Mouse (Mus musculus) lung, embryonic 15.5 days (tissue): ENCODE measurements around the gene Olfr458. TPM values are rescaled to one million over a fixed set of nuclear protein-coding genes. Genes with fewer than 3 reads are reported as not detected.
"Not testable (repeated sequence)": the region's sequence is repeated elsewhere in the genome, so short reads cannot be mapped to it uniquely, and the experiment has no call there.

Source experiments
- ATAC-seq: fragments of 200-750 bp; cut with Nextera tagmentation; 2 replicates; pipeline ENCODE4 v1.8.0; 2017; ENCODE audit warnings: moderate number of reproducible peaks, borderline replicate concordance; ENCODE audit not compliant: low FRiP score, low TSS enrichment; ENCODE audit errors: extremely low read depth
- H3K27ac ChIP-seq: fragments of 300-500 bp; sonication (generic); 2 replicates; pipeline ENCODE4 v1.5.1; 2015; ENCODE audit warnings: moderate library complexity, mild to moderate bottlenecking, inconsistent platforms
- H3K27me3 ChIP-seq: fragments of 300-500 bp; sonication (generic); 2 replicates; pipeline ENCODE4 v1.6.1; 2015; ENCODE audit warnings: inconsistent platforms
- H3K36me3 ChIP-seq: fragments of 300-500 bp; sonication (generic); 2 replicates; pipeline ENCODE4 v1.6.1; 2015; ENCODE audit warnings: inconsistent platforms
- H3K4me1 ChIP-seq: fragments of 300-500 bp; sonication (generic); 2 replicates; pipeline ENCODE4 v1.6.1; 2015; ENCODE audit warnings: inconsistent platforms
- H3K4me2 ChIP-seq: fragments of 300-500 bp; sonication (generic); 2 replicates; pipeline ENCODE4 v1.6.1; 2015; ENCODE audit warnings: inconsistent platforms, mild to moderate bottlenecking, moderate library complexity
- H3K4me3 ChIP-seq: fragments of 300-500 bp; sonication (generic); 2 replicates; pipeline ENCODE4 v1.5.1; 2015; ENCODE audit warnings: mild to moderate bottlenecking, inconsistent platforms
- H3K9ac ChIP-seq: fragments of 300-500 bp; sonication (generic); 2 replicates; pipeline ENCODE4 v1.6.1; 2015; ENCODE audit warnings: inconsistent platforms
- H3K9me3 ChIP-seq: fragments of 300-500 bp; sonication (generic); 2 replicates; pipeline ENCODE4 v1.6.1; 2016; ENCODE audit warnings: inconsistent platforms
- WGBS: fragments of 180-500 bp; shearing (Covaris S2); methylation state at CpG from one replicate; pipeline ENCODE4 v1.1.7; 2015; 5-methylcytosine and 5-hydroxymethylcytosine counted together
- polyA plus RNA-seq: library from polyadenylated mRNA; unstranded; fragments of >200 nt; fragmentation: Nextera tagmentation; extraction: Ambion mirVana; gene quantifications from 2 replicates; pipeline ENCODE4 v1.2.1, GENCODE M21; 2015

Olfr458 gene
- not detected in 2 replicates for polyA plus RNA-seq

DNA sequence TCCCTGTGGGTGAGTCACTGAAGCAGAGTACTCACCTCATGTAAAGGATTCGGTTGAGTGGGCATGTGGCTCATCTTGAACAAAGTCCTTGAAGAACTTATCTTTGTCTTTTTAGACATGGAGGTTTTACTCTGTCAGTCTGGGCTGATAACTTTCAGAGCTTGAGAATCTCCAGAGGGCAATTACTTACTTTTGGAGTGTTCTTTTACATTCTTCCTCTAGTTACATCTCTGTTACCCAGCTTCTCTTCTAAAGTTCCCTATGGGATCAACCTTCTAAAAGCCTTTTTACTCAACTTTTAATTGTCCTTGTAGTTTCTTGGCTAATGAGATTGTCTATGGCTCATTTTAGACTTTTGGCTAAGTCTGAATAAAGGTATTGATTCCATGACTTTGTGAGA lies at the start of gene Olfr458:
Olfr458 (minus strand) TSS at position 101 of the 400 bp plus-strand sequence.
- no peaks in the 10 kb centered on the region for H3K36me3 ChIP-seq
- H3K4me2 ChIP-seq: no peak within 1 kb of the TSS
- no peak within 1 kb of the TSS for H3K27ac ChIP-seq
- WGBS: 60% methylated on average over 1 of the region's 1 CpGs
- H3K4me1 ChIP-seq: no peaks in the 10 kb centered on the region
- H3K27me3 ChIP-seq: no peaks in the 10 kb centered on the region
- H3K9me3 ChIP-seq: no peaks in the 10 kb centered on the region
- H3K9ac ChIP-seq: no peak within 1 kb of the TSS
- H3K4me3 ChIP-seq: no peak within 1 kb of the TSS
- no peak for ATAC-seq

DNA sequence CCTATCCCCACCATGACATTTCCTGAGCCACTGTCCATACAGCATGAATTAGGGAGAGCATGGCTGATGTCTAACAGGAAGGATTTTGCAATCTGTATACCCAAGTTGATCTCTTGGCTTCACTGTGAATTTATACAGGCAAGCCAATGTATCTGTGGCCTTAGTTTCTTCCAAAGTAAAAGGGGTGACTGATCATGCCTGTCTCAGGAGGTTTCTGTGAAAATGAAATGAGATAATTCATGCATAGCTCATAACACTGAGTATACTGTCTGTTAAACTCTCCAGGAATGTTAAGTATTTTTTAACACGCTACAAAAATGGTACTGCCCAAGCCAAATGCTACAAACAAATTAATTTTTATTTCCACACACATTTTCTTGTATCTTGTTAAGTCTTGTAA lies 48.5 kb upstream of the Olfr458 start:
- no peaks in the 10 kb centered on the region for H3K4me1 ChIP-seq
- no peak overlapping the region for H3K4me3 ChIP-seq
- no peak for ATAC-seq
- no peak overlapping the region for H3K27ac ChIP-seq
- no peaks in the 10 kb centered on the region for H3K27me3 ChIP-seq
- H3K36me3 ChIP-seq: no peaks in the 10 kb centered on the region
- H3K9ac ChIP-seq: no peak overlapping the region
- 60% methylated on average over 1 of the region's 1 CpGs for WGBS
- H3K9me3 ChIP-seq: no peaks in the 10 kb centered on the region
- H3K4me2 ChIP-seq: no peak overlapping the region

DNA sequence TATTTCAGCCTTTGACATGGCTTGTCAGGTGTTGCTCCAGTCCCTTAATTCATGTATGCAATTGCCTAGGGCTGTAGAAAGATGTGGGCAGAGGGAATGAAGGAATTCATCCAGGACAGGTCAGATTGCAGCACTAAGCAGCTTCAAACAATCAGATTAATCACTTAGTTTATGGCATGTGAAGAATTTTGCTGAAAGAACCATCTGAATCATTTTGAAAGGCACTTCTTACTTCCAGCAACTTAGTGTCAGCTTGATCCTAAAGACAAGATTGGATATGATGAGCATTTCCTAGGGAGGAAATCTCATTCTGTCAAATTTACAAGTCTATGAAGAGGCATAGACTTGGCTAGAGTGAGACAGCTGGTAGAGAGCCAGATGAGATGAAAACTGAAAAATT lies 44.3 kb upstream of the Olfr458 start:
- ATAC-seq: no peak
- Histone ChIP-seq H3K36me3 (no peaks in the 10 kb centered on the region), H3K4me2 (no peak overlapping the region), H3K9ac (no peak overlapping the region), H3K27me3 (no peaks in the 10 kb centered on the region), H3K4me1 (no peaks in the 10 kb centered on the region), H3K9me3 (no peaks in the 10 kb centered on the region), H3K27ac (no peak overlapping the region), H3K4me3 (no peak overlapping the region)

DNA sequence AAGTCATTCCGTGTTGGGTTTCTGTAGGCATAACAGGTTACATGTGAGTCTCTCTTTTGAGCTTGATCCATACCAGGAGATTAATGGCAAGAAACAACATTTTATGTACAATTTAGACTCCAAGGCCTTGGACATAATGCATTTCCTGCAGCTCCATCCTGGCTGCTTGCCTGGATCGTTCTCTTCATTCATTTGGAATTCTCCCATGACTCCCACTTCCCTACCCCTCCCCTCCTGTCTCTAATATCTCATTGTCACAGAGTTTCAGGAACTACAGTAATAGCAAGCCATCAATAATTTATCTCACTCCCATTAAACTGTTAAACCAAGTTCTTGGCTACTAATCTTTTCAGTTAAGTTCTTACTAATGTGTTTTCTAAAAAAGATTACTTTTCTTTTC lies 38.5 kb upstream of the Olfr458 start:
- no peaks in the 10 kb centered on the region for H3K27me3 ChIP-seq
- no peak overlapping the region for H3K27ac ChIP-seq
- H3K4me2 ChIP-seq: no peak overlapping the region
- H3K9me3 ChIP-seq: no peaks in the 10 kb centered on the region
- 47% methylated on average over 2 of the region's 2 CpGs for WGBS
- no peaks in the 10 kb centered on the region for H3K36me3 ChIP-seq
- no peak for ATAC-seq
- no peak overlapping the region for H3K4me3 ChIP-seq
- no peak overlapping the region for H3K9ac ChIP-seq
- no peaks in the 10 kb centered on the region for H3K4me1 ChIP-seq

DNA sequence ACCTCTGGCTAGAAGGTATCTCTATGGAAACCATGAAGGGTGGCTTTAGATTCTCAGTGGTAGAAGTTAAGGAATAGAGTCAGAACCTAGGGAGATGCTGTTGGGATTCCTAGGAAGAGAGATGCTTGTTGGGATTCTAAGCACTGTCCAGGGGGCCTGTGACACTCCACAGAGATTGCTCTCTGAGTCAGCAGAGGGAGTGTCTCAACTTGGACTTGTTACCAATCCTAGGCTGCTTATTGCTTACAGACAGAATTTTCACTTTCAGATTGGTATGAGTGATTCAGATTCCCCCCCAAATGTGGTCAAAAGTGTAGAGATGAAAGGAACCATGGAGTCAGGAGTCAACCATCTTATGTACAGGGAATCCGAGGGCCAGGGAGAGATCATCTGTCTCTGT lies 24.7 kb upstream of the Olfr458 start:
- H3K4me2 ChIP-seq: no peak overlapping the region
- no peak for ATAC-seq
- H3K4me1 ChIP-seq: no peaks in the 10 kb centered on the region
- no peak overlapping the region for H3K27ac ChIP-seq
- H3K4me3 ChIP-seq: no peak overlapping the region
- H3K36me3 ChIP-seq: no peaks in the 10 kb centered on the region
- H3K27me3 ChIP-seq: no peaks in the 10 kb centered on the region
- H3K9ac ChIP-seq: no peak overlapping the region
- 27% methylated on average over 1 of the region's 1 CpGs for WGBS
- H3K9me3 ChIP-seq: no peaks in the 10 kb centered on the region

DNA sequence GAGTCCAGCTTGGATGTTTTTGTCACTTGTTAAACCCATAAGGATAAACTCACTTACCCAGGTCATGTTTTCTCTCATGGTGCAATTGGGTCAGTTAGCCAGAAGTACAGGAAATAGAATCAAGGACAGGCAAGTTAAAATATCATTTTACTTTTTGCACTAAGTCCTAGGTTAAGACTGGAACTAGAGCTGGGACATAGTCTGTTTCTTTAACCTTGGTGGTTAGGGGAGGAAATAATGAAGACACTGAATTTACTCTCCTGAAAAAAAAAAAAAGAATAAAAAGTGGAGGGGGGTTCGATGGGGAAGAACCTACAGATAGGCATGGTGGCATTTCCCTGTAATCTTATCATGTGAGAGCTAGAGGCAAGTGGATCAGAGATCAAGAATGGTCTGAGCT lies 22.1 kb upstream of the Olfr458 start, which contains the start of gene Olfr456:
Olfr456 (minus strand) TSS at position 101 of the 400 bp plus-strand sequence.
- 74% methylated on average over 1 of the region's 1 CpGs for WGBS
- ATAC-seq: no peak
- Histone ChIP-seq H3K4me1 (no peaks in the 10 kb centered on the region), H3K4me3 (no peak within 1 kb of the TSS), H3K27me3 (no peaks in the 10 kb centered on the region), H3K9me3 (no peaks in the 10 kb centered on the region), H3K4me2 (no peak within 1 kb of the TSS), H3K27ac (no peak within 1 kb of the TSS), H3K36me3 (no peaks in the 10 kb centered on the region), H3K9ac (no peak within 1 kb of the TSS)

DNA sequence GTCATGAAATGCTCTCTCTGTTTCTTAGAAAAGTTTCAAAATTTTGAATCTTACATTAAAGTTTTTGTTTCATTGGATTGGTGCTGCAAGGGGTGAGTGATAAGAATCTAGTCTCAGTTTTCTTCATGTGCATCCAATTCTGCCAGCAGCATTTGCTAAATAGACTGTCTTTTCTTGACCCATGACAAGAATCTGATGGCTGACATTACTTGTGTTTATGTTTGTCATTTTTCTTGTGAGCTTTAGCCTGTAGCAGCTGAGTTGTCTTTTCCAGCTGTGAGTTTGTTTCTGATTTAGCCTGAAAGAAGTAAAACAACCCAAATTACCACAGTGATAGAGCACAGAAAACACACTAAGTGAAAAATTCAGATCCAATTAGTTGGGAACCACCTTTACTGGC lies 19.6 kb upstream of the Olfr458 start:
- Histone ChIP-seq H3K9ac (no peak overlapping the region), H3K4me1 (no peaks in the 10 kb centered on the region), H3K4me3 (no peak overlapping the region), H3K27ac (no peak overlapping the region), H3K9me3 (no peaks in the 10 kb centered on the region), H3K36me3 (no peaks in the 10 kb centered on the region), H3K4me2 (no peak overlapping the region), H3K27me3 (no peaks in the 10 kb centered on the region)
- ATAC-seq: peak; percentile 65; the same call in 1 of the 2 replicates

DNA sequence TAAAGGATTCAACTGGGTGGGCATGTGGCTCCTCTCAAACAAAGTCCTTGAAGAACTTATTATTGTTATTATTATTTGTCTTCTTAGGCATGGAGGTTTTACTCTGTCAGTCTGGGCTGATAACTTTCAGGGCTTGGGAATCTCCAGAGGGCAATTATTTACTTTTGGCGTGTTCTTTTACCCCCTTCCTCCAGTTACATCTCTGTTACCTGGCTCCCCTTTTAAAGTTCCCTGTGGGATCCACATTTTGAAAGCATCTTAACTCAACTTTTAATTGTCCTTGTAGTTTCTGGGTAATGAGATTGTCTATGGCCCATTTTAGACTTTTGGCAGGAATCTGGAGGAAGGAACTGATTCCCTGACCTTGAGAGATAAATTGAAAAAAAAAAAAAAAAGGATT lies 11.2 kb upstream of the Olfr458 start, which contains the start of gene Olfr457:
Olfr457 (minus strand) TSS at position 101 of the 400 bp plus-strand sequence.
- no peak within 1 kb of the TSS for H3K4me2 ChIP-seq
- no peaks in the 10 kb centered on the region for H3K9me3 ChIP-seq
- H3K27ac ChIP-seq: no peak within 1 kb of the TSS
- H3K9ac ChIP-seq: no peak within 1 kb of the TSS
- no peaks in the 10 kb centered on the region for H3K27me3 ChIP-seq
- ATAC-seq: no peak
- H3K4me1 ChIP-seq: no peaks in the 10 kb centered on the region
- H3K36me3 ChIP-seq: no peaks in the 10 kb centered on the region
- no peak within 1 kb of the TSS for H3K4me3 ChIP-seq
- 62% methylated on average over 1 of the region's 1 CpGs for WGBS

DNA sequence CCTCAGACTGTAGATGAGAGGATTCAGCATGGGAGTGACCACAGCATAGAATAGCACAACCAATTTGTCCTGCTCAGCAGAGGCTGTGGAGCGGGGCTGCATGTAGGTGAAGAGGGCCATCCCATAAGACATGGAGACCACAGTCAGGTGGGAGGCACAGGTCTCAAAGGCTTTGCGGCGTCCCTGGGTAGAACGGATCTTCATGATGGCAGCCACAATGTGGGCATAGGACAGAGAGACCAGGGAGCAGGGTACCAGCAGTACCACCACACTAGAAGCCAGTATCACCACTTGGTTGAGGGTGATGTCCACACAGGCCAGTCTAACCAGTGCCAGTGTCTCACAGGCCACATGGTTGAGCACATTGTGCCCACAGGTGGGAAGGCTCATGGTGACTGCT lies 6.3 kb upstream of the Olfr458 start:
- 97% methylated on average over 4 of the region's 4 CpGs for WGBS
- H3K27me3 ChIP-seq, H3K4me3 ChIP-seq, H3K4me1 ChIP-seq, H3K4me2 ChIP-seq, H3K36me3 ChIP-seq, H3K9ac ChIP-seq, ATAC-seq, H3K27ac ChIP-seq, H3K9me3 ChIP-seq: not testable (repeated sequence)

DNA sequence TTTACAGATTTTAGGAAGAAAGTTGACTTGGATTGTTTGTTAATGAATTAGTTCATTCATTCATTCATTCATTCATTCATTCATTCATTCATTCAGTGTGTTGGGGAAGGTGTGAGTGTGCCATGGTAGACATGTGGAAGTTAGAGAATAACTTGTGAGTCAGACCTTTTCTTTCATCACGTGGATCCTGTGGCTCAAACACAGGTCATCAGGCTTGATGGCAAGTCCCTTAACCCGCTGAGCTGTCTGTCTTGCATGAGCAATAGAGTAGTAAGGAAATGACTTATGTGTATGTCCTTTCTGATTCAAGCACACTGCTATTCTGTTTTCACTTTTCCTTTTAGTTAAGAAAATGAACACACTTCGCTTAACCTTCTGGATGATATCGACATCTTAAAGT lies 5.5 kb upstream of the Olfr458 start:
- H3K4me3 ChIP-seq: no peak overlapping the region
- no peaks in the 10 kb centered on the region for H3K27me3 ChIP-seq
- no peak overlapping the region for H3K4me2 ChIP-seq
- no peak overlapping the region for H3K27ac ChIP-seq
- H3K4me1 ChIP-seq: no peaks in the 10 kb centered on the region
- no peak overlapping the region for H3K9ac ChIP-seq
- 87% methylated on average over 4 of the region's 4 CpGs for WGBS
- H3K9me3 ChIP-seq: no peaks in the 10 kb centered on the region
- no peak for ATAC-seq
- no peaks in the 10 kb centered on the region for H3K36me3 ChIP-seq

DNA sequence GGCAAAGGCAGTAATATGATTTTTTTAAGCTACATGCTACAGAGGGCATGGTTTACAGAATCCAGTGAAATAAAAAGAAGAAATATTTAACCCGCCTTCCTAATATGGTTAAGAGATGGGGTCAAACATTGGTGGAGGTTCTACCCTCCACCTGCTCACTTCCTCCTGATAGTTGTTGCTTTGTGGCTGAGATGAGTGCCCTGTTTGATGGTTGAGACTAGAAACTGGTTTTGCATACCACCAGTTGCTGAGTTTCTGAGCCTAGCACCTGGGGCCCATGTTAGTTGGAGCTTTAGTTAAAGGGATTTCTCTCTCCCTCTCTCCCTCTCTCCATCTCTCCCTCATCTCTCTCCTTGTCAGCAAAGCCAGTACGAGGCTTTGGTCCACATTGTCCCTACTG lies 17.6 kb downstream of the Olfr458 start:
- no peak overlapping the region for H3K27ac ChIP-seq
- no peaks in the 10 kb centered on the region for H3K27me3 ChIP-seq
- no peak for ATAC-seq
- no peak overlapping the region for H3K4me3 ChIP-seq
- H3K9ac ChIP-seq: no peak overlapping the region
- H3K9me3 ChIP-seq: no peaks in the 10 kb centered on the region
- H3K36me3 ChIP-seq: no peaks in the 10 kb centered on the region
- no peak overlapping the region for H3K4me2 ChIP-seq
- no peaks in the 10 kb centered on the region for H3K4me1 ChIP-seq
- WGBS: 67% methylated on average over 2 of the region's 2 CpGs

DNA sequence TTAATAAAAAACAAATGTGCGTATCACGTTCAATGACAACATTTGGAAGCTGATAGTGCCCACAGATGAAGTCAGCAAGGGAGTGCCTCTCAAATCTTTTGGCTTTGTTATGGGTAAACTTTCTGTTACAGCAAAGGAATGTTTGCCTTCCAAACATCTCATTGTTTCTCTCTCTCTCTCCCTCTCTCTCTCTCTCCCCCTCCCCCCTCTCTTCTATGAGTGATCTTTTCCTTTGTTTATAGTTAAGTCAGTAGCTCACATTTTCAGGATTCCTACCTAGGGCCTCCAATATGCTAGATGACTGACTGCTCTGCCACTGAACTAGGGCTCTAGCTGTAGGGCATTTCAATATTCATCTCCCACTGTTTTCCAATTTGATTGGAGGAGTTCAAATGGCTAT lies 20.5 kb downstream of the Olfr458 start:
- H3K9me3 ChIP-seq: no peaks in the 10 kb centered on the region
- WGBS: 31% methylated on average over 2 of the region's 2 CpGs
- H3K9ac ChIP-seq: no peak overlapping the region
- H3K4me3 ChIP-seq: no peak overlapping the region
- H3K36me3 ChIP-seq: no peaks in the 10 kb centered on the region
- ATAC-seq: no peak
- no peaks in the 10 kb centered on the region for H3K4me1 ChIP-seq
- H3K27ac ChIP-seq: no peak overlapping the region
- H3K27me3 ChIP-seq: no peaks in the 10 kb centered on the region
- no peak overlapping the region for H3K4me2 ChIP-seq

DNA sequence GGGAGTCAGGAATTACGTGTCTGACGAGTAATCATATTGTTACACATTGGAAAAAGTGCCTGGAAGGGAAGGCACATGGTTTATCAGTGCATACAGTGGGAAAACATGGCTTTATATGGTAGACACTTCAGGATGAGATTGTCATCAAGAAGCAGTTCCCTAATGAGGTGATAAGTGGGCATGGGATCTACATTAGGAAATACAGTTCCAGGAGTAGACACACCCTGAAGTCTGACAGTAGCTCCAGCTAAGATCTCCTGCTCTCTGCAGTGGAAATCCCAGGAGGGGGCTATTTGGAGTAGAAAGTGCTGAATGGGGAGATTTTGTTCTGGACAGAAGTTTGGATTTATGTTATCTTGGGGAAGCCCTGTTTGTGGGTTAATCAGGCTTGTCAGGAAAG lies 23.6 kb downstream of the Olfr458 start:
- peak; percentile 23; the same call in 1 of the 2 replicates for ATAC-seq

More for the DNA sequence above, 23.6 kb downstream of the Olfr458 start:
- H3K4me3 ChIP-seq: no peak overlapping the region
- H3K36me3 ChIP-seq: no peaks in the 10 kb centered on the region
- no peak overlapping the region for H3K27ac ChIP-seq
- H3K4me1 ChIP-seq: no peaks in the 10 kb centered on the region
- H3K9me3 ChIP-seq: no peaks in the 10 kb centered on the region
- 54% methylated on average over 2 of the region's 2 CpGs for WGBS
- H3K9ac ChIP-seq: no peak overlapping the region
- H3K27me3 ChIP-seq: no peaks in the 10 kb centered on the region
- H3K4me2 ChIP-seq: no peak overlapping the region
